Mouse (Mus musculus): ENCODE results near the gene Traf3ip1.
"Not testable (repeated sequence)": the region's sequence is repeated elsewhere in the genome, so short reads cannot be mapped to it uniquely, and the experiment has no call there.

Gene Traf3ip1

DNA sequence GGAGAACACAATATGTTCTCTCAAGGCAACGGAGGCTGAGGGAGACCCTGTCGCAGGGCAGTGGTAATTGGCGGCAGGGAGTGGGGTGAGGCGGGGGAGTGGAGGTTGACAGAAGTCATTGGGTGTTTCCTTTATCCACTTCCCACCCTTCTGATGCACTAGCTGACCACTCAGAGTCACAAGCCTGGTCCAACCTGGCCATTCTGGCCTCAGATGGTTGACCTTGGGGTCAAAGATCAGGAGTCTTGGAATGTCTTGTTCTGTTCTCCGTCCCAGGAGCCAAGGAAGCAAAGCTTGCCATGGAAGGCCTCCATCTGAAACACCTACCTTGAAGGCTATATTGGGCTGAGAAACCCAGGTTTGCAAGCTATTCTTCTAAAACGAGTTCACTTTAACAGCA lies 28.3 kb upstream of the Traf3ip1 start:
- no peak for DNase-seq

DNA sequence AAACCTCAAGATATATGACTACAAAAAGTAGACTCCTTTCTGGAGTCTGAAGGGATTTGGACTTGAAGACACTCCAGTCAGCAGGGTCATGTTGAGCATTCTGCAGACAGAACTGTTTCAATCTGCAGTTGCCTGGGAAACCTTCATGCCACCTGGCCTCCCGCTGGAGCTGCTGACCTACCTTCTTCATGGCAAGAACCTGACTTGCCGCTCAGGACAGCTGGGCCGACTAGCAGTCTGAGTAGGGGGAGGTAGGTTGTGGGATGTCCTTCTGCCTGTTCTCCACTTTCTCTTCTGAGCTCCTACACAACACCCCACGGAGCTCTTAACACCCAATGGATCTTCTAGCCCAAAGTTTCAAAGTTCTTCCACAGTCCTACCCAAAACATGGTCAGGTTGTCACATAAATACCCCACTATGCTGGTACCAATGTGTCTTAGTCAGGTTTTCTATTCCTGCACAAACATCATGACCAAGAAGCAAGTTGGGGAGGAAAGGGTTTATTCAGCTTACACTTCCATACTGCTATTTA lies 24.5 kb upstream of the Traf3ip1 start:
- no peak for DNase-seq

DNA sequence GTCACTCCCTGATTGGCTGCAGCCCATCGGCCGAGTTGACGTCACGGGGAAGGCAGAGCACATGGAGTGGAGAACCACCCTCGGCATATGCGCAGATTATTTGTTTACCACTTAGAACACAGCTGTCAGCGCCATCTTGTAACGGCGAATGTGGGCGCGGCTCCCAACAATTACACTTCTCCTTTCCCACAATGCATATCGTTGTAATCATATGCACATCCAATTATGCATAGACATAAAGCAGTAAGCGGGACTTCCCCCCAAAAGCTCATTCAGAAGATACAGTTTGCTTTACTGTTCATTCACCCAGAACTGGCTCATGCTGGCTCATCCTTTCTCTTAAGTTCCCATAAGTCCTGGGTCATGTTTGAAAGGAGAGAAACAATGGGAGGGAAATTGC lies 16.3 kb upstream of the Traf3ip1 start:
- not testable (repeated sequence) for DNase-seq

DNA sequence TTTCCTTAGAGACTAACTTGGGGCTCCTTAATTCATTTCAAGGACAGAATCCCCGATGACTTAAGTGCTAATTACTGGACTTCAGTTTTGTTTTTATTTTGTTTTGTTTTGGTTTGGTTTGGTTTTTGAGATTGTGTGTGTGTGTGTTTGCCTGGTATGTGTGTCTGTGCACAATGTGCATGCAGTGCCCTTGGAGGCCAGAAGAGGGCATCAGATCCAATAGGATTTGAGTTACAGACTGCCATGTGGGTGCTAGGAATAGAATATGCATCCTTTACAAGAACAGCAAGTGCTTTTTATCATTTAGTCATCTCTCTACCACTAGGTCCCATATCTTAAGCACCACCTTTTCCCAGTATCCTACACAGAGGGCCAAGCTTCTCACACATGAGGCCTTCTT lies 15.5 kb upstream of the Traf3ip1 start:
- no peak for DNase-seq

DNA sequence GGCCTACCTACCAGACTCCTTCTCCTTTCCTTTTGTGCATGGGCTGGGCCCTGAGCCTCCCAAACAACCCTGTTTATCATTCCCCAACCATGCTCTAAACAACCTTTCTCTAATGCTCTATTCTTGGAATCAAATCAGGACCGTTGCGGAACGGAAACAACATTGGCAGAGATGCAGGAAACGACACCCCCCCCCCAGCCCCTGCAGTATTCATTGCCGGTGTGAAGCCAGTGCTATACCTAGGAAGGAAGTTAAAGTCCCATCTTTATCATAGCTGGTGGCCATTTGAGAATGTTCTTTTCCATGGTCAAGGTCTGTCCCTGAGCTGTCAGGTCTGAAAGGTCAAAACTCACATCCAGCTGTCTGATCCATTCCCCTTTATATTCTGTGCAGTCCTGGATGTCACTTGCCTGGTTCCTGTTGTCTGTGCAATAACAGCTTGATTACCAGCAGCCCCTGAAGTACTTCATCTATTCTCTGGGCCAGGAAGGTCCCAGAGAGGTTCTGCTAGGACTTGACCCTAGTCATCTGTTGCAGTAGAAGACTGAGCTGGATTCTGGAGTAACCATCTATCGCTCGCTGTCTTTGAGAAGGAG lies 11.7 kb upstream of the Traf3ip1 start:
- no peak for DNase-seq

- peak; percentile 94 for DNase-seq
Observed at GRCm38 (mm10) chr1:91483304-91484010, 11.0 kb upstream of the Traf3ip1 start.

DNA sequence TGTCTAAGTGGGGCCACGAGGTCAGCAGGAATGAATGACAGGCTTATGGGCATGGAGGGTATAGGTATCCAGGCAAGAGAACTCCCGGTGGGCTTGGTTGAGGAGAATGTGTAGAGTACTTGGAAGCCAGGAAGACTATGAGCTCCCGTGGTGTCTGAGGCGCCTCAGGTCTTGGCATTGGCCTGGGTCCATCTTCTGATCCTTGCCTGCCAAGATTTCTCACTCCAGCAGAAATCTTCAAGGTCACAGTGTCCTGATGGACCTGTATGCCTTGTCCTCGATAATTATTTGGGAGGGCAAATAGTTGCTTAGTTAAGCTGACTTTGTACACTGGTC lies 10.5 kb upstream of the Traf3ip1 start:
- no peak for DNase-seq

DNA sequence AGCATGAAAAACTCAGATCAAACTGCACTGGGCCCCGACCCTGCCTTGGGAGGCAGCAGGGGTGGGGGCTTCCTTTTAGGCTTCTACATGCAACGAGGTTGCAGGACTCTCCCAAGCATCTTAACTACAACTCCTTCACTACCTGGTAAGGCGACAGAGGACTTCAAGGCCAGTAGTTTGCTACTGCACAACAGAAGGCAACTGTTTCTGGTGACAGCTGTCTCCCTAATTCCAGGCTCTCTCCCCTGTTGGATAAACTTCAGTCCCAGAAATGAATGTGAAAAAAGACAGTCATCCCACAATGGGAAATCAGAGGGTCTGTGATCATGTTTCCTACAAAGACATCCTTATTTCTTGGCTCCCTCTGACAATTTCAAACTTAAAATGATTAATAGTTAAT lies 9.0 kb upstream of the Traf3ip1 start:
- no peak for DNase-seq

- DNase-seq: no peak
Observed at GRCm38 (mm10) chr1:91486165-91486564, 8.3 kb upstream of the Traf3ip1 start.

GRCm38 (mm10) chr1:91490322-91490721 lies 4.1 kb upstream of the Traf3ip1 start:
- DNase-seq: no peak

DNA sequence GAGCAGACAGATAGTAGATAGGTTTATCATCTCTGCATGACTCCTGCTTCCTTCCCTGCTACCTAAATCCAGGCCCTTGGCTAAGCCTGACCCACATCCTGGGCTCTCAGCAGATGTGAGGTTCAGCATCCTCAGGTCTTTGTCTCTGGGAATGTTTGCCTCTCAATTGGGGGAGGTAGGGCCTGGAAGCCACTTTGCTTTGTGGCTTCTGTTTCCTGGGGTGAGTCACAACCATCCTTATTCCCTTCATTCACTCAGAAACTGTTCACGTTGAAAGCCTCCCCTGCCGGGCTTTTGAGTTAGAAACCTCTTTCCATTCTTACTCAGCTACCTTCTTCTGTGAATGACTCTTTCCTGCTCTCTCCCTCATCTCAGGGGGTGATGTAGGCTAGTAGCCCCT lies 1.7 kb upstream of the Traf3ip1 start:
- DNase-seq: no peak

DNA sequence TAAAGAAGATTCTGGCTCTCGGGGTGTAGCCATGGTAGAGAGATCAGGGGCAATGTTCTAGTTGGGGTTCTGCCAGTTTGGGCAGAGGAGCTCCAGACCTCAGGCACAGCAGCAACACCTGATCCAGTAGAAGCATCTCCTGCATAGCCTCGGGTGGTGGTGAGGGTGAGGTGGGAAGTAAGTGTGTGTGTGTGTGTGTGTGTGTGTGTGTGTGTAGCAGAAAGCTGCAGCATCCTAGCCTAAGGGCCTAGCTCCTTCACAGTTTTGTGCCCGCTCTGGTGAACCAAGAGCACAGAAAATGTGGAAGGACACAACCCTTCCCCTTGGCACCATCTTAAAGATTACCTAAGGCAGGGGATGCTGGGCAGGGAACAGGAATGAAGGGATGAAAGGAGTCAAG lies 509 bp upstream of the Traf3ip1 start:
- DNase-seq: peak; percentile 14

DNA sequence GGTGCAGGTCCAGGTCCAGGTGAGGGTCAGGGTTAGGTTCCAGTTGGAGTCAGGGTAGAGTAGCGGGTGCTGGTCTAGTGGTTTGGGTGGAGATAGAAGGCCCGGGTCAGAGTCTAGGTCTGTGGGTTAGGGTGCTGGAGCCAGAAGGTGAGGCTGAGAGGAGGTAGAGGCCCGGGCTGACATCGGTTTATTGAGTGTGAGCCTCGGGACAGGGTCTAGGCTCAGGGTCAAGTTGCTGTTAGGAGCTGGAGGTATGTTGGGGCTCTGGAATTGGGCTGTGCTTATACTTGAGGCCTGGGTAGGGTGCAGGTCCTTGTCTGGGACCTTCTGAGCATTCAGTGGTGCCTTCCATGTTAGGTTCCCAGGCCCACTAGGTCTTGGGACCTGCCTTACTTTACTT lies 874 bp downstream of the Traf3ip1 start:
- no peak for DNase-seq

DNA sequence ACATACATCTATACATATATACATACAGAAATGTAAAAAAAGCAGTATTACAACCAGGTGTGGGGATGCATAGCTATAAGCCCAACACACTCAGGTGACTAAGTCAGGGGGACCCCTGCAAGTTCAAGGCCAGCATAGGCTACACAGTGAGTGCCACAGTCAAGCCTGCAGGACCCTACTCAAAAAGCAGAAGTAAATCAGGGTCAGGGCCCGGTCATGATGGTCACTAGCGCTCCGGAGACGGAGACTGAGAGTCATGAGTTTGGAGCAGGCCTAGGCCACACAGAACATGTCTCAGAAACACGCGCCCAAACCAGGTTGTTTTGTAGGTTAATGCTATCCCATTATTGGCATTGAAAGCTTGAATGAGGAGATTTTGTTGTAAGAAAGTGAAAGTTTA lies 4.1 kb downstream of the Traf3ip1 start:
- DNase-seq: no peak

GRCm38 (mm10) chr1:91504615-91505014 lies 10.2 kb downstream of the Traf3ip1 start:
- DNase-seq: no peak

- DNase-seq: no peak
Observed at GRCm38 (mm10) chr1:91514916-91515315, 20.5 kb downstream of the Traf3ip1 start.

- no peak for DNase-seq
Observed at GRCm38 (mm10) chr1:91515642-91516041, 21.2 kb downstream of the Traf3ip1 start.

GRCm38 (mm10) chr1:91523759-91524158 lies 29.3 kb downstream of the Traf3ip1 start:
- DNase-seq: peak; percentile 74

- DNase-seq: no peak
Observed at GRCm38 (mm10) chr1:91525838-91526237, 31.4 kb downstream of the Traf3ip1 start.

GRCm38 (mm10) chr1:91530166-91530565 lies 35.7 kb downstream of the Traf3ip1 start:
- DNase-seq: no peak

DNA sequence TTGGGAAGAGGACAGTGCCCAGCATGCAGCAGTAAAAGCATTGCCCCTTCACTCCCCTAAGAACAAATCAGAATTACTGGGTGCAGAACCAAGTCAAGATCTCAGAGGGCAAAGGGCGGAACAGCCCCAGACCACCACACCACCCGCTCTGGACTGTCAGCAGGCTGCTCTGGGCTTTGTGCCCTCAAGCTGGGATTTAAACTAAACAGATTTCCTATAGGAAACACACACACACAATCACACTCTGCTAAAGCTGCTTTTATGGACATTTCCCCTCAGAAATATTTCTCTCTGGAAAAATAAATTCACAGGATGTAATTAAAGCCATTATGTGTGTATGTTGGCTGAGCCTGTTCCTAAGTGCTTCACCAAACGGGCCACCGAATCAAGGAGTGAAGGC lies 37.8 kb downstream of the Traf3ip1 start:
- no peak for DNase-seq

DNA sequence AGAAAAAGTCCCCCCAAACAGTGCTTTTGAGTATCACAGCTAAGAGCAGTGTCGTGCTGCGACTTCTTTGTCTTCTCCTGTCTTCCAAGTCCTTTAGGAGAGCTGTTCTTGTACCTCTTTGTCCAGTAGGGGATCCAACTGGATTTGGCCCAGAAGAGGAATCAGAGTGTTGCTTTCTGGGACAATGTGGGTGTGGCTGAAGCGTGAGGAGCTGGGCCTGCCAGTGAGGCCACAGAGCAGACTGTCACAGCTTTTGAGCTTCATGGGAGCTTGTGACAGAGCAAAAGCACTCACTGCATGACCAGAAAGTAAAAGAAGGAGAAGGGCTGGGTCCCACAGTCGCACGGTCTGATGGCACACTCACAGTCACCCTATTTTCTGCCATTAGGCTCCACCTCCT lies 38.4 kb downstream of the Traf3ip1 start:
- no peak for DNase-seq

GRCm38 (mm10) chr1:91533483-91533882 lies 39.0 kb downstream of the Traf3ip1 start:
- no peak for DNase-seq

- peak; percentile 43 for DNase-seq
Observed at GRCm38 (mm10) chr1:91533961-91534723, 39.7 kb downstream of the Traf3ip1 start.

Data from thymus, postnatal 4 days (tissue).